Mouse (Mus musculus) frontal cortex, adult (tissue): ENCODE data around the gene Fkbp4.
"Not testable (repeated sequence)": the region's sequence is repeated elsewhere in the genome, so short reads cannot be mapped to it uniquely, and the experiment has no call there.

Experiments
- ATAC-seq: cut with Nextera tagmentation; 2 replicates; pipeline ENCODE4 v1.9.2; 2017; ENCODE audit warnings: mild to moderate bottlenecking, moderate library complexity, mixed read lengths; ENCODE audit not compliant: low TSS enrichment

Fkbp4 gene

DNA sequence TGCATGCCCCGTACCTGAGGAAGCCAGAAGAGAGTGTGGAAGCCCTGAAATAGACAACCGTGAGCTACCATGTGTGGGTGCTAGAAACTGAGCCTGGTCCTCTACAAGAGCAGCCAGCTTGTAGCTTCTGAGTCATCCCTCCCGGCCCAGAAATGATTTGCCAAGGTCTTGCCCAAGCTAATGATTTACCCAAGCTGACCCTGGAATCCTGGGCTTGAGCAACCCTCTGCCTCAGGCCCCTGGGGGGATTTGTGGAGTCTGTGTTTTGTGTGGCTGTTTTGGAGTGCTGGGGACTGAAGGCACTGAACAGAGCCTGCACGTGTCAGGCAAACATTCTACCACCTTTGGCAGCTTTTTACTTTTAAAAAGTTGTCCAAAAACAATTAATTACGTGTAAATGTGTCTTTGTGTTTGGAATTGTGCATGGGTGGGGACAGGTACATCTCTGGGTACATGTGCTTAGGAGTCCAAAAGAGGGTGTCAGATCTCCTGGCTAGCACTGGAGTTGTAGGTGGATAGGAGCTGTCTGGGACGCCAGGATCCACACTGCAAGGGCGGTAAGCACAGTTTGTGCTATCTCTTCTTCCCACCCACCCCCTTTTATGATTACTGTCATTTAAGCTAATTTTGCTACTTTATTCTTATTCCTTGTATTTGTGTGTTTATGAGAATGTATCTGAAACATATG, 40.8 kb downstream of the Fkbp4 start:
- ATAC-seq, result no peak

DNA sequence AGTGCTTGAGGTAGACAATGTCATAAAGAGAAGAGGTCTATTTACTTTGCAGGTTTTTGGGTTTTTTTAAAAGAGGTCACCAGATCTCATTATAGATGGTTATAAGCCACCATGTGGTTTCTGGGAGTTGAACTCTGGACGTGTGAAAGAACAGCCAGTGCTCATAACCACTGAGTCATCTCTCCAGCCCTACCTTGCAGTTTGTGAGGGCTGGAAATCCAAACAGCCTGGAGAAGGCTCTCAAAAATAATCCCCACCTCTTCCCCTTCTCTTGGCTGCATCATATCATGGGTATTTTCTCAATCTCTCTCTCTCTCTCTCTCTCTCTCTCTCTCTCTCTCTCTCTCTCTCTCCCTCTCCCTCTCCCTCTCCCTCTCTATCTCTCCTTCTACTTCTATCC, 47.8 kb downstream of the Fkbp4 start:
- no peak for ATAC-seq

DNA sequence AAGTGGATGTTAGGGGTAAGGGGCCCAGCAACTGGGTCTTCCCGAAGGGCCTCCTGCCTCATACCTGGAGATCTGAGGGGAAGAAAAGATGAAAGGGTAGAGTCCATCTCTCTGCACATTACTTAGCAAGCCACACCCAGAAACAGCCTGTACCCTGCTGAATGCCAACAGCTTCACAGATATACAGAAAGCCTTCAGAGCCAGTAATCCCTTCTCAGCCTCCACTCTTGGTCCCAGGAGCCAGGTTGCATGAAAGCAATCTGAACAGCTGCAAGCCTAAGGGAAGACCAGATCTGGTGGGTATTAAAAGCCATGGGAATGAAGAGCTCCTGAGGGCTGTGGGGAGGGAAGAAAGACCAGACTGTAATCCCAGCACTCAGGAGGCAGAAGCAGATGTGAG, 49.3 kb downstream of the Fkbp4 start:
- ATAC-seq, result no peak

DNA sequence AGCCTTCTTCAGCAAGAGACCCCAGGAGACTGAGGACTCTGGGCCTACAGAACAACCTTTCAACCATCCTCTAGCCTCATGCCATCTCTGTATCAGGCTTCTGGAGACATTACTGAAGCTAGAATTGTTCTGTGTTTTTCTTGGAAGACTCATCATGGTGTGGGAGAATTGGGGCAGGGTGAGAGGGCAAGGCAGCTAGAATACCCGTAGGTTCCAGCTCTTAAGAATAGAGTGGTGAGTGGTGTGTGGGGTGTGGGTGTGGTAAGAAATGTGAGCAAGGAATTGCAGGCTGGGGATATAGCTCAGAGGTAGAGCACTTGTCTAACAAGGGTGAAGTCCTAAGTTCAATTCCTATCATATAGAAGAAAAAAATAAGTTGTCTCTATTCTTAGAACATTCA, 53.5 kb downstream of the Fkbp4 start:
- ATAC-seq, result no peak

DNA sequence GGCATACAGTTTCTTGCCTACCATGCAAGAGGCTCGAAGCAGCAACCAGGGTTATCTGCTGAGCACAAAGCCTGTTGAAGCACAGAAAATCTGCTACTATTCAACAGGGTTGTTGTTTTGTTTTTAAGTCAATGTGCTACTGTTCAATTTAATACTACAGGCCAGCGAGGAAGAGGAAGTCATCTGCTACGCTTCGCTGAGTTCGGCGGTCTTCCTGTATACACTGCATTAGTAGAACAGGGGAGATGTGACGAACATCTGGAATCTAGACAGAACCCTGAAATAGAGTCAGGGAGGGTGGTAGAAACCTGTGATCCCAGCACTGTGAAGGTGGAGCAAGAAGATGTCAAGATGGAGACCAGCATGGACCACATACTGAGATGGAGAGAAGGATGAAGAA, 54.7 kb downstream of the Fkbp4 start:
- no peak for ATAC-seq

DNA sequence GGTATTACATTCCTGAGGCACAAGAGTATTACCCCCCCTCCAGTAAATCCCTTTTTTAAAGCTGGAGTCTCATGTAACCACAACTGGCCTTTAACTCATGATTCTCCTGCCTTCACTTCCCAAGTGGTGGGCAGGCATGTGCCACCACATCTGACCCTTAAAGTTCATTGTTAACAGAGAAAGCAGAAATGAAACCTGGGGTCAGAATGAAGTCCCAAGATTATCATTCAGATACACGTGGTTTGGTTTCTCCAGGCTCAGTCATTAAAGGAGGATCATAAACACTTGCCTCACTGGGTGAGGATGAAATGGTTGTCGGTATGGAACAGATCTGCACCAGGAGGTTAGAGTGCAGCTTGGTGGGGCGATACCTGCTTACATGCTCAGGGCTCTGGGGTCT, 57.2 kb downstream of the Fkbp4 start:
- no peak for ATAC-seq

DNA sequence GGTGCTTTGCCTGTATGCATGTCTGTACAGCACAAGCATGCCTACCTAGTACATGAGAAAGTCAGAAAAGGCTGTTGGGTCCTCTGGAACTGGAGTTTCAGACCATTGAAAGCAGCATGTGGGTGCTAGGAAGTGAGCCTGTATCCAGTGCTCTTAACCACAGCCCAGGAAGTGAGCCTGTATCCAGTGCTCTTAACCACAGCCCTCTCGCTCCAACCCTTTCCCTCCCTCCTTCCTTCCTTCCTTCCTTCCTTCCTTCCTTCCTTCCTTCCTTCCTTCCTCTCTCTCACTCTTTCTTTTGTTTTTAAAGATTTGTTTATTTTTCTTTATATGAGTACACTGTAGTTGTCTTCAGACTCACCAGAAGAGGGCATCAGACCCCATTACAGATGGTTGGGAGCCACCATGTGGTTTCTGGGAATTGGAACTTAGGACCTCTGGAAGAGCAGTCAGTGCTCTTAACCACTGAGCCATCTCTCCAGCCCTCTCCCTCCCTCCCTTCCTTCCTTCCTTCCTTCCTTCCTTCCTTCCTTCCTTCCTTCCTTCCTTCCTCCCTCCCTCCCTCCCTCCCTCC, 57.8 kb downstream of the Fkbp4 start:
- ATAC-seq, result not testable (repeated sequence)
